Mouse (Mus musculus): ENCODE measurements around the gene Crybg1. TPM values are rescaled to one million over a fixed set of nuclear protein-coding genes. Genes with fewer than 3 reads are reported as not detected.

Crybg1 gene
- total and polyA plus RNA-seq, 3 experiments: 0.04 to 0.14 TPM; not detected in 1

DNA sequence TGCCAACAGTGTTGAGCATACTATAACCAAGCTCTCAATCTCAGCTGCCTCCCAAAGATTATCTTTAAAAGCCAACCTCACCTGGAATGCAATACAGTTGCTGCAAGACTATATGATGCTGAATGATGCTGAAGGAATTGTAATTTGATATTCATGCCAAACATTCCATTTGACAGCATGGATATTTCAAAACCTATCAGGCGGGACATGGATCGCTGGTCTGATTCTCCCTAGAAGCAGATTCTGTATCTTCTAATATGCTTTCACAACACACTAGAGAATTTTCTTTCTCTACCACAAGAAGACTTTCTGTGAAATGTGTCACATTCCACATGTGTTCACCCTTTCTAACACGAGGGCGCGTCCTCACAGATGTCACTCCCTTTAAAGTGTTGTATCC lies 22.6 kb downstream of the Crybg1 start:
- no peak for DNase-seq (ENCODE audit: low read depth, low spot score)
- Histone ChIP-seq H3K4me3 (ENCODE audit: control insufficient read depth in 1 of 2, insufficient read depth in 1 of 2, low read depth in 2 of 2, low read length in 2 of 2) (no peak overlapping the region), H3K36me3 (ENCODE audit: control insufficient read depth in 1 of 2, insufficient read depth in 2 of 2, low read length in 2 of 2) (no peaks in the 10 kb centered on the region), H3K27me3 (ENCODE audit: control insufficient read depth in 1 of 2, insufficient read depth in 2 of 2, low read length in 2 of 2) (peaks cover 0 to 2% of the 10 kb centered on the region in 2 experiments; a peak in 3 of 4 replicates), H3K79me2 (ENCODE audit: control insufficient read depth, insufficient read depth, low read length, poor library complexity) (no peaks in the 10 kb centered on the region), H3K9ac (ENCODE audit: control insufficient read depth, low read depth, low read length, poor library complexity, severe bottlenecking) (no peak overlapping the region), H3K27ac (ENCODE audit: control insufficient read depth, low read depth, low read length) (no peak overlapping the region), H3K9me3 (replicated peaks; ENCODE audit: insufficient read depth, low read length) (no peaks in the 10 kb centered on the region), H3K4me1 (ENCODE audit: control insufficient read depth in 1 of 2, insufficient read depth in 2 of 2, low read length in 2 of 2) (no peaks in the 10 kb centered on the region)
- no peak for TF ChIP-seq CTCF (IDR thresholded peaks at IDR 0.05 in 2 of 3, conservative IDR thresholded peaks at IDR 0.05 in 1 of 3; ENCODE audit: control insufficient read depth in 1 of 3, insufficient read depth in 1 of 3, low read depth in 2 of 3, low read length in 3 of 3, poor library complexity in 1 of 3, severe bottlenecking in 1 of 3)
- no peak for TF ChIP-seq GATA1 (IDR thresholded peaks at IDR 0.05; ENCODE audit: low read depth, low read length)
- no peak for TF ChIP-seq NELFE (IDR thresholded peaks at IDR 0.05; ENCODE audit: low read depth, low read length)
- TF ChIP-seq MAZ (IDR thresholded peaks at IDR 0.05; ENCODE audit: low read depth, low read length): no peak
- TF ChIP-seq BHLHE40 (IDR thresholded peaks at IDR 0.05; ENCODE audit: borderline replicate concordance, low read depth, low read length): no peak
- no peak for TF ChIP-seq ELF1 (IDR thresholded peaks at IDR 0.05; ENCODE audit: low read depth, low read length)
- no peak for TF ChIP-seq E2F4 (IDR thresholded peaks at IDR 0.05; ENCODE audit: borderline replicate concordance, low read depth, low read length)
- no peak for TF ChIP-seq USF2 (IDR thresholded peaks at IDR 0.05; ENCODE audit: borderline replicate concordance in 1 of 2, insufficient read depth in 1 of 2, low read depth in 1 of 2, low read length in 2 of 2)

DNA sequence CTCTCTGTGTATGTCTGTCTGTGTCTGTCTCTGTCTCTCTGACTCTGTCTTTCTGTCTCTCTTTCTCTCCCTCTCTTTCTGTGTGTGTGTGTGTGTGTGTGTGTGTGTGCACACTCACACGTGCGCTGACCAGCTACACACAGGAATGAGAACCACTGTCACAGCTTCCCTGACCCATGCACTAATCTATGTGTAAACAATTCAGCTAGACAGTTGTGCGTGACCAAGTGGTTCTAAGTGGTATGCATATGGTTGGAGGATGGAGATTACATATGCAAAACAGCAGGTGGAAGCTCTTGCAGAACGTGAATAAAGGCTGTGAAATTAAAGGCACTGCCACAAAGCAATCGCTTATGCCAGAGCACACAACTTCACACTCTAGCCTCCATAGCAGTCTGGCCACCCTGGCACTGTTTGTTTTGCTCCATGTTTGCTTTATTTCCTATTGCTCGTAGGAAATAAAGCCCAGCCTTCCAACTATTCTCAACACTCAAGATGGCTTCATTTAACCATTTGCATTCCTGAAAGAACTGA lies 24.2 kb downstream of the Crybg1 start:
- peaks cover 0 to 4% of the 10 kb centered on the region in 2 experiments; a peak in 2 of 4 replicates for H3K27me3 ChIP-seq (ENCODE audit: control insufficient read depth in 1 of 2, insufficient read depth in 2 of 2, low read length in 2 of 2)
- DNase-seq (ENCODE audit: low read depth, low spot score): no peak

DNA sequence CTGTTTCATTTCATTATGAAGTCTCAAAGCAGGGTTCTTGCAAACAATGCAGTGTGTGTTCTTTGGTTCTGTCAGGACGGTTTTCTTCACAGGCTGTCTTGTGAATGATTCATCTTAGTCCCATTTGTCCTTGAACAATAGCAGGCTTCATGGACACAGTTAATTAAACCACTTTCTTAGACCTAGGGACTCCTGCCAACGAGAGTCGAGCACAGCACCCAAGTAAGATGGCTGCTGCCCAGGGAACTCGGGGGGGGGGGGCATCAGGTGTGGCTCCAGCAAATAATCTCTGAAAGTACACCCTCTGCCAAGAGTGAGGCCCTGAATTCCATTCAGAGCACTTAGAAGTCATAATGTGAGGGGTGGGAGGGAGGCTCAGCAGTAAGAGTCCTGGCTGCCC lies 30.0 kb downstream of the Crybg1 start:
- peaks cover 0 to 2% of the 10 kb centered on the region in 2 experiments for H3K27me3 ChIP-seq (ENCODE audit: control insufficient read depth in 1 of 2, insufficient read depth in 2 of 2, low read length in 2 of 2)
- no peaks in the 10 kb centered on the region for H3K36me3 ChIP-seq (ENCODE audit: control insufficient read depth in 1 of 2, insufficient read depth in 2 of 2, low read length in 2 of 2)
- no peak overlapping the region for H3K4me3 ChIP-seq (ENCODE audit: control insufficient read depth in 1 of 2, insufficient read depth in 1 of 2, low read depth in 2 of 2, low read length in 2 of 2)
- no peaks in the 10 kb centered on the region for H3K9me3 ChIP-seq (replicated peaks; ENCODE audit: insufficient read depth, low read length)
- no peak overlapping the region for H3K27ac ChIP-seq (ENCODE audit: control insufficient read depth, low read depth, low read length)
- H3K4me1 ChIP-seq (ENCODE audit: control insufficient read depth in 1 of 2, insufficient read depth in 2 of 2, low read length in 2 of 2): no peaks in the 10 kb centered on the region
- no peaks in the 10 kb centered on the region for H3K79me2 ChIP-seq (ENCODE audit: control insufficient read depth, insufficient read depth, low read length, poor library complexity)
- no peak overlapping the region for H3K9ac ChIP-seq (ENCODE audit: control insufficient read depth, low read depth, low read length, poor library complexity, severe bottlenecking)
- no peak for DNase-seq (ENCODE audit: low read depth, low spot score)
- TF ChIP-seq MYC (IDR thresholded peaks at IDR 0.05; ENCODE audit: low read depth, low read length) (no peak), JUND (IDR thresholded peaks at IDR 0.05; ENCODE audit: low read depth, low read length) (no peak), BHLHE40 (IDR thresholded peaks at IDR 0.05; ENCODE audit: borderline replicate concordance, low read depth, low read length) (no peak), HCFC1 (IDR thresholded peaks at IDR 0.05; ENCODE audit: low read depth, low read length) (no peak), CHD2 (IDR thresholded peaks at IDR 0.05; ENCODE audit: low read length) (no peak), ZKSCAN1 (IDR thresholded peaks at IDR 0.05; ENCODE audit: low read depth, low read length) (no peak), MAZ (IDR thresholded peaks at IDR 0.05; ENCODE audit: low read depth, low read length) (no peak)

More for the DNA sequence above, 24.2 kb downstream of the Crybg1 start:
- no peaks in the 10 kb centered on the region for H3K79me2 ChIP-seq (ENCODE audit: control insufficient read depth, insufficient read depth, low read length, poor library complexity)
- H3K27ac ChIP-seq (ENCODE audit: control insufficient read depth, low read depth, low read length): no peak overlapping the region
- no peak overlapping the region for H3K9ac ChIP-seq (ENCODE audit: control insufficient read depth, low read depth, low read length, poor library complexity, severe bottlenecking)
- no peaks in the 10 kb centered on the region for H3K36me3 ChIP-seq (ENCODE audit: control insufficient read depth in 1 of 2, insufficient read depth in 2 of 2, low read length in 2 of 2)
- H3K9me3 ChIP-seq (replicated peaks; ENCODE audit: insufficient read depth, low read length): no peaks in the 10 kb centered on the region
- TF ChIP-seq TAL1 (IDR thresholded peaks at IDR 0.05; ENCODE audit: low read length) (no peak), MAZ (IDR thresholded peaks at IDR 0.05; ENCODE audit: low read depth, low read length) (no peak), HCFC1 (IDR thresholded peaks at IDR 0.05; ENCODE audit: low read depth, low read length) (no peak), MXI1 (IDR thresholded peaks at IDR 0.05; ENCODE audit: low read depth, low read length) (no peak), MAX (IDR thresholded peaks at IDR 0.05; ENCODE audit: low read length) (no peak), RCOR1 (IDR thresholded peaks at IDR 0.05; ENCODE audit: low read depth, low read length) (no peak), SIN3A (IDR thresholded peaks at IDR 0.05; ENCODE audit: low read length) (no peak), ZNF384 (IDR thresholded peaks at IDR 0.05; ENCODE audit: low read depth, low read length) (no peak), ETS1 (IDR thresholded peaks at IDR 0.05; ENCODE audit: low read depth, low read length) (no peak), RAD21 (IDR thresholded peaks at IDR 0.05; ENCODE audit: low read depth, low read length) (no peak), UBTF (IDR thresholded peaks at IDR 0.05; ENCODE audit: borderline replicate concordance, insufficient read depth, low read depth, low read length) (no peak), ZKSCAN1 (IDR thresholded peaks at IDR 0.05; ENCODE audit: low read depth, low read length) (no peak), BHLHE40 (IDR thresholded peaks at IDR 0.05; ENCODE audit: borderline replicate concordance, low read depth, low read length) (no peak), GATA1 (IDR thresholded peaks at IDR 0.05; ENCODE audit: low read depth, low read length) (no peak), POLR2AphosphoS2 (IDR thresholded peaks at IDR 0.05; ENCODE audit: low read length) (no peak)
- H3K4me3 ChIP-seq (ENCODE audit: control insufficient read depth in 1 of 2, insufficient read depth in 1 of 2, low read depth in 2 of 2, low read length in 2 of 2): no peak overlapping the region
- H3K4me1 ChIP-seq (ENCODE audit: control insufficient read depth in 1 of 2, insufficient read depth in 2 of 2, low read length in 2 of 2): no peaks in the 10 kb centered on the region
